Mouse (Mus musculus) heart, embryonic 12.5 days (tissue): ENCODE measurements around the gene Ush2a. TPM values are rescaled to one million over a fixed set of nuclear protein-coding genes. Genes with fewer than 3 reads are reported as not detected.

Experiments
- ATAC-seq: fragments of 200-750 bp; cut with Nextera tagmentation; 2 replicates; pipeline ENCODE4 v1.8.0; 2017; ENCODE audit warnings: moderate TSS enrichment, moderate library complexity; ENCODE audit not compliant: insufficient number of reproducible peaks, low FRiP score
- H3K27ac ChIP-seq: fragments of 300-500 bp; sonication (generic); 2 replicates; pipeline ENCODE4 v1.5.1; 2016; ENCODE audit warnings: mild to moderate bottlenecking, moderate library complexity; ENCODE audit not compliant: poor library complexity, severe bottlenecking
- H3K27me3 ChIP-seq: fragments of 300-500 bp; sonication (generic); replicated peaks from 2 replicates; pipeline ENCODE4 v1.6.1; 2016; ENCODE audit warnings: mild to moderate bottlenecking, moderate library complexity
- H3K36me3 ChIP-seq: fragments of 300-500 bp; sonication (generic); 2 replicates; pipeline ENCODE4 v1.6.1; 2016; ENCODE audit warnings: mild to moderate bottlenecking, moderate library complexity
- H3K4me1 ChIP-seq: fragments of 300-500 bp; sonication (generic); replicated peaks from 2 replicates; pipeline ENCODE4 v1.6.1; 2016; ENCODE audit warnings: mild to moderate bottlenecking
- H3K4me2 ChIP-seq: fragments of 300-500 bp; sonication (generic); 2 replicates; pipeline ENCODE4 v1.6.1; 2016; ENCODE audit warnings: mild to moderate bottlenecking, moderate library complexity
- H3K4me3 ChIP-seq: fragments of 300-500 bp; sonication (generic); 2 replicates; pipeline ENCODE4 v1.5.1; 2016; ENCODE audit warnings: mild to moderate bottlenecking
- H3K9ac ChIP-seq: fragments of 300-500 bp; sonication (generic); 2 replicates; pipeline ENCODE4 v1.6.1; 2016; ENCODE audit warnings: mild to moderate bottlenecking, moderate library complexity
- H3K9me3 ChIP-seq: fragments of 300-500 bp; sonication (generic); replicated peaks from 2 replicates; pipeline ENCODE4 v1.6.1; 2016; ENCODE audit warnings: mild to moderate bottlenecking, moderate library complexity
- WGBS: fragments of 180-500 bp; shearing (Covaris S2); methylation state at CpG from one replicate; pipeline ENCODE4 v1.1.7; 2016; 5-methylcytosine and 5-hydroxymethylcytosine counted together
- polyA plus RNA-seq: library from polyadenylated mRNA; unstranded; fragments of >200 nt; fragmentation: Nextera tagmentation; extraction: Ambion mirVana; gene quantifications from 2 replicates; pipeline ENCODE4 v1.2.1, GENCODE M21; 2016

Ush2a gene
- polyA plus RNA-seq, 1 experiment from 2014 or later = 0.08 TPM

GRCm38 (mm10) chr1:188772516-188773229 lies 510.9 kb downstream of the Ush2a start:
- no peak overlapping the region for H3K9ac ChIP-seq
- no peaks in the 10 kb centered on the region for H3K9me3 ChIP-seq
- H3K4me3 ChIP-seq = no peak overlapping the region
- no peaks in the 10 kb centered on the region for H3K27me3 ChIP-seq
- 79% methylated on average over 7 of the region's 7 CpGs for WGBS
- no peak overlapping the region for H3K27ac ChIP-seq
- no peaks in the 10 kb centered on the region for H3K36me3 ChIP-seq
- no peak for ATAC-seq
- H3K4me1 ChIP-seq = 0 out of 2 replicates have a peak, but pooled peaks cover 4% of the 10 kb centered on the region
- no peak overlapping the region for H3K4me2 ChIP-seq

GRCm38 (mm10) chr1:188773631-188774030 lies 511.8 kb downstream of the Ush2a start:
- H3K9me3 ChIP-seq = no peaks in the 10 kb centered on the region
- no peaks in the 10 kb centered on the region for H3K36me3 ChIP-seq
- 0 out of 2 replicates have a peak, but pooled peaks cover 4% of the 10 kb centered on the region for H3K4me1 ChIP-seq
- H3K27ac ChIP-seq = no peak overlapping the region
- H3K27me3 ChIP-seq = no peaks in the 10 kb centered on the region
- H3K4me3 ChIP-seq = no peak overlapping the region
- H3K9ac ChIP-seq = no peak overlapping the region
- H3K4me2 ChIP-seq = no peak overlapping the region
- WGBS = 76% methylated on average over 7 of the region's 7 CpGs
- no peak for ATAC-seq

GRCm38 (mm10) chr1:188777556-188778161 lies 515.8 kb downstream of the Ush2a start:
- Histone ChIP-seq H3K4me2 (no peak overlapping the region), H3K9ac (no peak overlapping the region), H3K27me3 (no peaks in the 10 kb centered on the region), H3K4me3 (no peak overlapping the region), H3K36me3 (no peaks in the 10 kb centered on the region), H3K27ac (no peak overlapping the region), H3K4me1 (0 out of 2 replicates have a peak, but pooled peaks cover 4% of the 10 kb centered on the region), H3K9me3 (no peaks in the 10 kb centered on the region)
- no peak for ATAC-seq
- 59% methylated on average over 8 of the region's 8 CpGs for WGBS

GRCm38 (mm10) chr1:188785056-188785455 lies 523.2 kb downstream of the Ush2a start:
- Histone ChIP-seq H3K27me3 (no peaks in the 10 kb centered on the region), H3K36me3 (no peaks in the 10 kb centered on the region), H3K9ac (no peak overlapping the region), H3K4me1 (no peaks in the 10 kb centered on the region), H3K4me2 (no peak overlapping the region), H3K9me3 (no peaks in the 10 kb centered on the region), H3K4me3 (no peak overlapping the region), H3K27ac (no peak overlapping the region)
- 77% methylated on average over 10 of the region's 10 CpGs for WGBS
- no peak for ATAC-seq

- Histone ChIP-seq H3K4me2 (no peak overlapping the region), H3K36me3 (no peaks in the 10 kb centered on the region), H3K4me3 (no peak overlapping the region), H3K27me3 (no peaks in the 10 kb centered on the region), H3K9ac (no peak overlapping the region), H3K27ac (no peak overlapping the region), H3K4me1 (no peaks in the 10 kb centered on the region), H3K9me3 (no peaks in the 10 kb centered on the region)
- ATAC-seq = no peak
- WGBS = 23% methylated on average over 2 of the region's 2 CpGs
These were observed 543.2 kb downstream of the Ush2a start for GRCm38 (mm10) chr1:188805069-188805468.

- H3K9ac ChIP-seq = no peak overlapping the region
These were observed 544.0 kb downstream of the Ush2a start for GRCm38 (mm10) chr1:188805852-188806251.

GRCm38 (mm10) chr1:188810631-188811030 lies 548.8 kb downstream of the Ush2a start:
- no peak for ATAC-seq
- no peak overlapping the region for H3K27ac ChIP-seq
- no peak overlapping the region for H3K4me2 ChIP-seq
- H3K9ac ChIP-seq = no peak overlapping the region
- H3K36me3 ChIP-seq = no peaks in the 10 kb centered on the region
- H3K9me3 ChIP-seq = no peaks in the 10 kb centered on the region
- H3K4me1 ChIP-seq = peaks cover 3% of the 10 kb centered on the region; the same call in 1 of the 2 replicates
- no peaks in the 10 kb centered on the region for H3K27me3 ChIP-seq
- WGBS = 76% methylated on average over 9 of the region's 9 CpGs
- no peak overlapping the region for H3K4me3 ChIP-seq

More at GRCm38 (mm10) chr1:188805852-188806251, 544.0 kb downstream of the Ush2a start:
- no peak for ATAC-seq
- H3K4me3 ChIP-seq = no peak overlapping the region
- H3K27me3 ChIP-seq = no peaks in the 10 kb centered on the region
- H3K27ac ChIP-seq = no peak overlapping the region
- no peak overlapping the region for H3K4me2 ChIP-seq
- 67% methylated on average over 4 of the region's 4 CpGs for WGBS
- no peaks in the 10 kb centered on the region for H3K36me3 ChIP-seq
- no peaks in the 10 kb centered on the region for H3K4me1 ChIP-seq
- no peaks in the 10 kb centered on the region for H3K9me3 ChIP-seq

GRCm38 (mm10) chr1:188815072-188815471 lies 553.2 kb downstream of the Ush2a start:
- WGBS = 75% methylated on average over 7 of the region's 7 CpGs
- H3K4me1 ChIP-seq = peaks cover 3% of the 10 kb centered on the region; the same call in 1 of the 2 replicates
- no peak for ATAC-seq
- H3K9me3 ChIP-seq = no peaks in the 10 kb centered on the region
- H3K9ac ChIP-seq = no peak overlapping the region
- H3K36me3 ChIP-seq = no peaks in the 10 kb centered on the region
- H3K27me3 ChIP-seq = no peaks in the 10 kb centered on the region
- H3K4me2 ChIP-seq = no peak overlapping the region
- no peak overlapping the region for H3K27ac ChIP-seq
- no peak overlapping the region for H3K4me3 ChIP-seq

GRCm38 (mm10) chr1:188824195-188824594 lies 562.4 kb downstream of the Ush2a start:
- no peak overlapping the region for H3K4me2 ChIP-seq
- no peaks in the 10 kb centered on the region for H3K4me1 ChIP-seq
- H3K36me3 ChIP-seq = no peaks in the 10 kb centered on the region
- no peak overlapping the region for H3K9ac ChIP-seq
- 61% methylated on average over 2 of the region's 2 CpGs for WGBS
- no peak for ATAC-seq
- H3K9me3 ChIP-seq = no peaks in the 10 kb centered on the region
- no peaks in the 10 kb centered on the region for H3K27me3 ChIP-seq
- no peak overlapping the region for H3K4me3 ChIP-seq
- H3K27ac ChIP-seq = no peak overlapping the region

GRCm38 (mm10) chr1:188824878-188825532 lies 563.2 kb downstream of the Ush2a start:
- H3K27ac ChIP-seq = no peak overlapping the region
- H3K4me3 ChIP-seq = no peak overlapping the region
- WGBS = 53% methylated on average over 8 of the region's 8 CpGs
- no peak for ATAC-seq
- H3K9ac ChIP-seq = no peak overlapping the region
- H3K36me3 ChIP-seq = no peaks in the 10 kb centered on the region
- H3K4me2 ChIP-seq = no peak overlapping the region
- no peaks in the 10 kb centered on the region for H3K4me1 ChIP-seq
- H3K27me3 ChIP-seq = no peaks in the 10 kb centered on the region
- H3K9me3 ChIP-seq = no peaks in the 10 kb centered on the region
